Mouse (Mus musculus): ENCODE measurements around the gene Srek1. TPM values are rescaled to one million over a fixed set of nuclear protein-coding genes. Genes with fewer than 3 reads are reported as not detected.

The Srek1 gene
- polyA plus RNA-seq, 1 experiment: 82.9 TPM

GRCm38 (mm10) chr13:103745160-103745559 is 29.2 kb downstream of the Srek1 start:
- H3K36me3 ChIP-seq (ENCODE audit: control insufficient read depth, insufficient read depth, low read length): peaks cover 83% of the 10 kb centered on the region
- H3K4me1 ChIP-seq (replicated peaks; ENCODE audit: control insufficient read depth, insufficient read depth, low read length): no peaks in the 10 kb centered on the region
- TF ChIP-seq POLR2A (IDR thresholded peaks at IDR 0.05; ENCODE audit: control insufficient read depth, extremely low read depth, insufficient read depth, low read length, poor library complexity): no peak
- TF ChIP-seq CTCF (IDR thresholded peaks at IDR 0.05; ENCODE audit: borderline replicate concordance, control insufficient read depth, extremely low read depth, insufficient read depth, low read length, poor library complexity): no peak
- H3K4me3 ChIP-seq (ENCODE audit: control insufficient read depth, insufficient read depth, low read length): no peak overlapping the region
- DNase-seq: no peak
- WGBS: 100% methylated on average over 4 of the region's 4 CpGs
- no peaks in the 10 kb centered on the region for H3K27me3 ChIP-seq (ENCODE audit: control insufficient read depth, insufficient read depth, low read length)
- no peak overlapping the region for H3K27ac ChIP-seq (ENCODE audit: control insufficient read depth, insufficient read depth, low read length)

DNA sequence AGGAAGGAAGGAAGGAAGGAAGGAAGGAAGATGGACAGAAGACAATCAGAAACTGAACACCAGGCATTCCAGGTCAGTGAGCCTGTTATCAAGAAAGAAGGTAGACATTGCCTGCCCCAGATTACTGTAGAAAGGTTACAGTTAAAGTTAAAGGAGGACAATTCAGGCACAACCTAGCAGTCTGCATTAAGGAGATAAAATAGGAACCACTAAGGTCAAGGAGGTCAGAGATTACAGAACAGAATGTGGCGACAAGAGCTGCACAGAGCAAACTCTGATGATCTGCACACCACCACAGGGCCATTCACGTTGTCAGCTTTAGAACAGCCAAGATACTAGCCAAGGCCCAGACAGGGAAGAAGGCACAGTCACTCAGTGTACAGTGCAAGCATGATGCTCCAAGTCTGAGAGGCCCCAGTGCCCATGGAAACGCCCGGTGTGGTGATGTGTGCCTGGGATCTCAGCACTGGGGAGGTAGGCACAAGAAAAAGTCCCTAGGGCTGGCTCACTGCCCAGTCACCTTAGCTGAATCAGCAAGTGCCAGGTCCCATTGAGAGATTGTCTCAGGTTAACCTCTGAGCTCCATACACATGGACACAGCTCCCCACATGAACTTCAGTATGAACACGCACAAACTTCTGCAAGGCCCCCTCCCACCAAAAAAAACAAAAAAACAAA is 38.9 kb downstream of the Srek1 start:
- no peak for DNase-seq
- TF ChIP-seq CTCF (IDR thresholded peaks at IDR 0.05; ENCODE audit: borderline replicate concordance, control insufficient read depth, extremely low read depth, insufficient read depth, low read length, poor library complexity) (no peak), POLR2A (IDR thresholded peaks at IDR 0.05; ENCODE audit: control insufficient read depth, extremely low read depth, insufficient read depth, low read length, poor library complexity) (no peak)

GRCm38 (mm10) chr13:103726872-103727271 is 47.5 kb downstream of the Srek1 start:
- no peak overlapping the region for H3K27ac ChIP-seq (ENCODE audit: control insufficient read depth, insufficient read depth, low read length)
- DNase-seq: no peak
- WGBS: 85% methylated on average over 2 of the region's 2 CpGs
- H3K4me3 ChIP-seq (ENCODE audit: control insufficient read depth, insufficient read depth, low read length): no peak overlapping the region
- TF ChIP-seq POLR2A (IDR thresholded peaks at IDR 0.05; ENCODE audit: control insufficient read depth, extremely low read depth, insufficient read depth, low read length, poor library complexity) (no peak), CTCF (IDR thresholded peaks at IDR 0.05; ENCODE audit: borderline replicate concordance, control insufficient read depth, extremely low read depth, insufficient read depth, low read length, poor library complexity) (no peak)
- no peaks in the 10 kb centered on the region for H3K27me3 ChIP-seq (ENCODE audit: control insufficient read depth, insufficient read depth, low read length)
- no peaks in the 10 kb centered on the region for H3K36me3 ChIP-seq (ENCODE audit: control insufficient read depth, insufficient read depth, low read length)
- H3K4me1 ChIP-seq (replicated peaks; ENCODE audit: control insufficient read depth, insufficient read depth, low read length): no peaks in the 10 kb centered on the region

More for the DNA sequence above, 38.9 kb downstream of the Srek1 start:
- Histone ChIP-seq H3K4me3 (ENCODE audit: control insufficient read depth, insufficient read depth, low read length) (no peak overlapping the region), H3K4me1 (replicated peaks; ENCODE audit: control insufficient read depth, insufficient read depth, low read length) (no peaks in the 10 kb centered on the region), H3K27me3 (ENCODE audit: control insufficient read depth, insufficient read depth, low read length) (no peaks in the 10 kb centered on the region), H3K27ac (ENCODE audit: control insufficient read depth, insufficient read depth, low read length) (no peak overlapping the region), H3K36me3 (ENCODE audit: control insufficient read depth, insufficient read depth, low read length) (peaks cover 7% of the 10 kb centered on the region; the same call in 1 of the 2 replicates)
- WGBS: 95% methylated on average over 5 of the region's 5 CpGs

- 79% methylated on average over 11 of the region's 11 CpGs for WGBS
- Histone ChIP-seq H3K4me1 (replicated peaks; ENCODE audit: control insufficient read depth, insufficient read depth, low read length) (no peaks in the 10 kb centered on the region), H3K27ac (ENCODE audit: control insufficient read depth, insufficient read depth, low read length) (no peak overlapping the region), H3K27me3 (ENCODE audit: control insufficient read depth, insufficient read depth, low read length) (no peaks in the 10 kb centered on the region), H3K36me3 (ENCODE audit: control insufficient read depth, insufficient read depth, low read length) (no peaks in the 10 kb centered on the region), H3K4me3 (ENCODE audit: control insufficient read depth, insufficient read depth, low read length) (no peak overlapping the region)
- TF ChIP-seq CTCF (IDR thresholded peaks at IDR 0.05; ENCODE audit: borderline replicate concordance, control insufficient read depth, extremely low read depth, insufficient read depth, low read length, poor library complexity) (no peak), POLR2A (IDR thresholded peaks at IDR 0.05; ENCODE audit: control insufficient read depth, extremely low read depth, insufficient read depth, low read length, poor library complexity) (no peak)
- DNase-seq: no peak
Measured at GRCm38 (mm10) chr13:103711406-103712025, 62.9 kb downstream of the Srek1 start.

GRCm38 (mm10) chr13:103710359-103710781 is 64.0 kb downstream of the Srek1 start:
- H3K36me3 ChIP-seq (ENCODE audit: control insufficient read depth, insufficient read depth, low read length): no peaks in the 10 kb centered on the region
- H3K4me1 ChIP-seq (replicated peaks; ENCODE audit: control insufficient read depth, insufficient read depth, low read length): no peaks in the 10 kb centered on the region
- H3K4me3 ChIP-seq (ENCODE audit: control insufficient read depth, insufficient read depth, low read length): no peak overlapping the region
- H3K27me3 ChIP-seq (ENCODE audit: control insufficient read depth, insufficient read depth, low read length): no peaks in the 10 kb centered on the region
- no peak overlapping the region for H3K27ac ChIP-seq (ENCODE audit: control insufficient read depth, insufficient read depth, low read length)
- peak; percentile 70; the same call in 1 of the 2 replicates for TF ChIP-seq CTCF (IDR thresholded peaks at IDR 0.05; ENCODE audit: borderline replicate concordance, control insufficient read depth, extremely low read depth, insufficient read depth, low read length, poor library complexity)
- no peak for TF ChIP-seq POLR2A (IDR thresholded peaks at IDR 0.05; ENCODE audit: control insufficient read depth, extremely low read depth, insufficient read depth, low read length, poor library complexity)
- peak; percentile 52 for DNase-seq
- WGBS: 47% methylated on average over 7 of the region's 7 CpGs

- no peak for DNase-seq
- no peak for TF ChIP-seq CTCF (IDR thresholded peaks at IDR 0.05; ENCODE audit: borderline replicate concordance, control insufficient read depth, extremely low read depth, insufficient read depth, low read length, poor library complexity)
- no peak for TF ChIP-seq POLR2A (IDR thresholded peaks at IDR 0.05; ENCODE audit: control insufficient read depth, extremely low read depth, insufficient read depth, low read length, poor library complexity)
- no peaks in the 10 kb centered on the region for H3K4me1 ChIP-seq (replicated peaks; ENCODE audit: control insufficient read depth, insufficient read depth, low read length)
- no peaks in the 10 kb centered on the region for H3K27me3 ChIP-seq (ENCODE audit: control insufficient read depth, insufficient read depth, low read length)
- no peaks in the 10 kb centered on the region for H3K36me3 ChIP-seq (ENCODE audit: control insufficient read depth, insufficient read depth, low read length)
- WGBS: 90% methylated on average over 6 of the region's 6 CpGs
- H3K4me3 ChIP-seq (ENCODE audit: control insufficient read depth, insufficient read depth, low read length): no peak overlapping the region
- H3K27ac ChIP-seq (ENCODE audit: control insufficient read depth, insufficient read depth, low read length): no peak overlapping the region
Measured at GRCm38 (mm10) chr13:103705436-103705978, 68.9 kb downstream of the Srek1 start.

Data from thymus, adult 2 months (tissue).